Mouse (Mus musculus) gastrocnemius, adult 2 months (tissue): Measurements from ENCODE around the gene Gba. TPM values are rescaled to one million over a fixed set of nuclear protein-coding genes. Genes with fewer than 3 reads are reported as not detected.
A peak's percentile ranks its signal among the peaks of the same experiment; 100 is the strongest.

Source experiments
- DNase-seq: peaks from one replicate; pipeline ENCODE4 v3.0.0; 2022
- H3K27ac ChIP-seq: fragments of 200-600 bp; 2 replicates; pipeline ENCODE4 v1.8.1; 2022; ENCODE audit warnings: mild to moderate bottlenecking
- H3K4me3 ChIP-seq: fragments of 200-600 bp; 2 replicates; pipeline ENCODE4 v1.8.1; 2022; ENCODE audit warnings: mild to moderate bottlenecking, moderate library complexity
- CTCF ChIP-seq: fragments of 200-600 bp; IDR thresholded peaks from 2 replicates; pipeline ENCODE4 v1.8.1; 2022; ENCODE audit warnings: antibody characterized with exemption, mild to moderate bottlenecking, moderate library complexity
- intact Hi-C: fragments of 180-260 bp; cut with DNase I; formaldehyde crosslinking; loops from one replicate; pipeline ENCODE4 v1.15.1; 2025
- total RNA-seq, 2 experiments: library from RNA; stranded (reverse); gene quantifications; 2 replicates each; pipeline ENCODE4 v1.2.3; 2021

The Gba gene
- total RNA-seq, 2 experiments from 2014 or later: 17.4 to 19.7 TPM

DNA sequence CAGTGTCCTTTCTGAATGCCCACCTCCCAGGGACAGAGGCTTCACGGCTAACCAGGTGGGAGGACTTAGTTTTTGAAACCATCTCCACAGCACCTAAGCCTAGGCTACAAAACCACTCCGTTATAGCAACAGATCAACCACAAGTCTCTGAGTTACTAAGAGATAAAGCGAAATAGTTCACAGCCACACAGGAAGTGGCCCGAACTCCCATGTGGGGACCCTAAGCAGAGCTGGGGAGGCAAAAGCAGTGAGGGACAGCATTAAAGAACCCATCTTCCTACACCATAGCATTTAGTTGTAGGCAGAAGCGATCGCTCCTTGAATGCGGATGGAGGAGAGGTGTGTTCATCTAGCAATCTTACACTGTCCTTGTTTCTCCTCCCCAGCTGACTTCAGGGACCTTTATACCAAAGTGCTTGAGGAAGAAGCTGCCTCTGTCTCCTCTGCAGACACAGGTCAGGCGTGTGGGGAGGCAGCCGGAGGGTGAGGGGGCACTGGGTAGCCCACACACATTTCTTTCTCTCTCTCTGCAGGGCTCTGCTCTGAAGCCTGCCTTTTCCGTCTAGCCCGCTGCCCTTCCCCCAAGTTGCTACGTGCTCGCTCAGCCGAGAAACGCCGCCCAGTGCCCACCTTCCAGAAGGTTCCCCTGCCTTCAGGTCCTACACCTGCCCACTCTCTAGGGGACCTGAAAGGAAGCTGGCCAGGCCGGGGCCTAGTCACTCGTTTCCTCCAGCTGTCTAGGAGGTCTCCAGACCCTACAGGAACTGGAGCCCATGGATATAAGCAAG, 14.8 kb upstream of the Gba start:
- DNase-seq: no peak
- H3K4me3 ChIP-seq: no peak overlapping the region
- intact Hi-C loops: no loop called here
- H3K27ac ChIP-seq: no peak overlapping the region
- no peak for TF ChIP-seq CTCF

DNA sequence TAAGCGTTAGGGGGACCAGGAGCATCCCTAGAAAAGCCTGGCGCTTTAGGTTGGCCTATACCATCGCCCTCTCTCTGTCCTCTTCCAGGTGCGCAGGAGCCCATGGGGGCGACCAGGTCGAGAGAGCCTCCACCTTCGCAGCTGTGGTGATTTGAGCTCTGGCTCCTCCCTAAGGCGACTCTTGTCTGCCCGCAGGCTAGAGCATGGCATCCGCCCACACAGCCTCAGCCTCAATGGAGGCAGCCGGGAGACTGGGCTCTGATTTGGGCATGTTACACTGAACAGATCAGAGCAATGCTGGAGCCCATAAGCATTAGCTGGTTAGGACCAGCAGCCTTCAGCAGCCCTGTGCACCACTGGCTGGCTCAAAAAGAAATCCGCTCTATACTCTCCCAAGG, 14.3 kb upstream of the Gba start:
- no peak for TF ChIP-seq CTCF
- intact Hi-C loops: no loop called here
- DNase-seq: no peak
- Histone ChIP-seq H3K27ac (no peak overlapping the region), H3K4me3 (no peak overlapping the region)

DNA sequence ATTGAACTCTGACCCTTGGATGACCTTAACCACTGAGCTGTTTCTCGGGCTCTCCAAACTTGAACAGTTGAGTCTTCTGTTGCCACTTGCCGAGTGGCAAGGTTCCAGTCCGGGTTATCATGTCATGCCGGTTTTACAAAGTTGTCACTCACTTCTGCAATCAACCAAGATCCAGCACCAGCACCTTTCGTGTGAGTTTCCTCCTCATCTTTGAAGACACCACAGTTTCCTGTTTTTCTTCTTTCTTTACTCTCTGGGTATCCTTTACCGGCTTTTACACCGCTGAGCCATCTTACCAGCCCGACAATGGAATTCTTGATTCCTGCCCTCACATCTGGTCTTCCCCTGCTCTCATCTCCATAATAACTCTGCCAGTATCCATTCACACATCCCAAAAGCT, 12.3 kb upstream of the Gba start:
- H3K4me3 ChIP-seq: no peak overlapping the region
- H3K27ac ChIP-seq: no peak overlapping the region
- intact Hi-C loops: no loop called here
- no peak for TF ChIP-seq CTCF
- no peak for DNase-seq

- intact Hi-C loops: no loop called here
- DNase-seq: no peak
- Histone ChIP-seq H3K4me3 (no peak overlapping the region), H3K27ac (no peak overlapping the region)
- no peak; the same call in 1 of the 2 replicates for TF ChIP-seq CTCF
Measured at GRCm38 (mm10) chr3:89193351-89193750, 9.4 kb upstream of the Gba start.

DNA sequence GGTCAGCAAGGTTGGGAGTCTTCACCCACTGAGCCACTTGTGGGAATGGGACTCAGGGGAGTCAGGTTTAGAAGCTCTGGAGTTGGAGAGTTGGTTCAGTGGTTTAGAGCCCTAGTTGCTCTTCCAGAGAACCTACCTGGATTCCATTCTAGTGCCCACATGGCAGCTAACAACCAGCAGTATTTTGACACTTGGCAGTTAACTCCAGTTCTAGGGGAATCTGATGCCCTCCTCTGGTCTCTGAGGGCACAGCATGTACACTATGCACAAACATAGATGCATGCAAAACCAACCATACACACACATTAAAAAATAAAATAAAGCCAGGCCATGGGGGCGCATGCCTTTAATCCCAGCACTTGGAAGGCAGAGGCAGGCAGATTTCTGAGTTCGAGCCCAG, 8.9 kb upstream of the Gba start:
- TF ChIP-seq CTCF: peak; percentile 33; the same call in 1 of the 2 replicates
- Histone ChIP-seq H3K4me3 (no peak overlapping the region), H3K27ac (no peak overlapping the region)
- DNase-seq: no peak
- intact Hi-C loops: no loop called here

DNA sequence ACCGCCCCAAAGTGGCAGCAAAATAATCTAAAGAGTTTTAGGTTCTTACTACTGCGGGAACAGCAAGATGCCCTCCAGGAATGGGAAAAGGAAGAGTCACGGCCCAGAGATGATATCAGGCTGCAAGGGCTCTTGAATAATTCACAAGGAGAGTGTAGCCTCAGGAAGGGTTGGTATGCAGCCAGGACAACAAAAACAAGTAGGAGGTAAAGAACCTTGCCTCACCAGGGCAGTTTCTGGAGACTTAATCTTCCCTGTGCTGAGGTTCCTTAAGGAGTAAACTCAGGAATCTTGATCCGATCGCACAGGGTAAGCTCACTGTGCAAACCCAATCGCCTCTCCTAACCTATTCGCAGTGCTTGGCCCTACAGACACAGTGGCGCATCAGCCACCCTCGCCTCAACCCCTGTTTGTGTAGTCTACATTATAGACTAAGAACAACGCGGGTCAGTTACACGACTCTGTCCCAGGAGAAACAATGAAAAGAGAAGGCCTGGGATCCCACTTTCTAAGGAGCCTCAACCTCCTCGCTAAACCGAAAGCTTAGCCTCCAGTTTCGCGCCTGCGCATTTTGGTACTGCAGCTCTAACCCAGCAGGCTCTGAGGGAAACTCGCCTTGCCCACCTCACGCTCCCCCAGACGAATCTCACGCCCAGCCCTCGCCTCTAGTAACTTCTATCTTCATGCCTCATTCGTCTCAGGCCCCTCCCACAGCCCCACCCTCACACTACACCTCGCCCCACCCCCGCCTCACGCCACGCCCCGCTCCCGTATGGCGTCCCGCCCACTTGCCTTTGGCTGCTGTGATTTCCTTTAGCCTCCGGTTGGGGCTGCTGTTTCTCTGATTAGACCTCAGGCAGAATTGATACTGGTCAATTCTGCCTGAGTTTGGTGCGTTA, 6.5 kb upstream of the Gba start:
- peak; percentile 56 for TF ChIP-seq CTCF
- Histone ChIP-seq H3K4me3 (peak overlapping the region; percentile 70), H3K27ac (peak overlapping the region; percentile 84)
- intact Hi-C loops: loop anchor here (2.0 kb wide), 1 partner anchor 19 kb away; the partner anchor contains the start of gene Thbs3
- peak; percentile 94 for DNase-seq

- Histone ChIP-seq H3K27ac (no peak overlapping the region), H3K4me3 (no peak overlapping the region)
- intact Hi-C loops: no loop called here
- TF ChIP-seq CTCF: no peak
- no peak for DNase-seq
Measured at GRCm38 (mm10) chr3:89199839-89200238, 2.9 kb upstream of the Gba start.

GRCm38 (mm10) chr3:89203142-89203514, 400 bp downstream of the Gba start:
- intact Hi-C loops: no loop called here
- H3K27ac ChIP-seq: peak overlapping the region; percentile 81
- DNase-seq: no peak

DNA sequence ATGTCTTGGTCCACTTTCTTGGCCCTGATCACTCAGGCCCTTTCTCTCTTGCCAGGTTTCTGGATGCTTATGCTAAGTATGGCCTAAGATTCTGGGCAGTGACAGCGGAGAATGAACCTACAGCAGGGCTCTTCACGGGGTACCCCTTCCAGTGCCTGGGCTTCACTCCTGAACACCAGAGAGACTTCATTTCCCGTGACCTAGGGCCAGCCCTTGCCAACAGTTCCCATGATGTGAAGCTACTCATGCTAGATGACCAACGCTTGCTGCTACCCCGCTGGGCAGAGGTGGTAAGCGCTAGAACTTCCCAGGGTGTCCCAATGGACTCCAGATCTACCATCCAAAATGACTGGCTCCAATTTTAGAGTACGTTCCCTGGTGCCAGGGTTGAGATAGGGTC, 3.4 kb downstream of the Gba start:
- intact Hi-C loops: no loop called here
- H3K27ac ChIP-seq: no peak overlapping the region
- no peak overlapping the region for H3K4me3 ChIP-seq
- no peak for DNase-seq
- TF ChIP-seq CTCF: no peak

More at GRCm38 (mm10) chr3:89203142-89203514, 400 bp downstream of the Gba start:
- TF ChIP-seq CTCF: no peak
- H3K4me3 ChIP-seq: peak overlapping the region; percentile 77

DNA sequence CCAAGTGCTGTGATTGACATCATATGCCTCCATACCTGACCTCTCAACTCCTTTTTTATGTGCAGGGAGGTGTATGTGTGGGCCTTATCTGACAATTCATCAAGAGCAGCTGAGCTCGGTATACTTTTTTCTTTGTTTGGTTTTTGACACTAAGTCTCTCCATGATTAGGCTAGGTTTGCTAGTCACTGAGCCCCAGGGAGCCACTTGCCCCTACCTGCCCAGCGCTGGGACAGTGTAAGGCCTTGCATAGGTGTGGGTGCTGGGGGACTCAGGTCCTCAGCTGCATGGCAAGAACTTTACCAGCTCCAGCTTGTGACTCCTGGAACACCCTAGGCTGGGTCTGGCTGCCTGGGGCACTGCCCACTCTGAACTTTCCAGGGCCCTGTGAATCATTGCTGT, 4.0 kb downstream of the Gba start:
- intact Hi-C loops: no loop called here
- no peak for DNase-seq
- Histone ChIP-seq H3K4me3 (no peak overlapping the region), H3K27ac (no peak overlapping the region)
- TF ChIP-seq CTCF: no peak

GRCm38 (mm10) chr3:89208075-89208657, 5.4 kb downstream of the Gba start:
- Histone ChIP-seq H3K4me3 (no peak overlapping the region), H3K27ac (no peak overlapping the region)
- no peak for DNase-seq
- TF ChIP-seq CTCF: no peak
- intact Hi-C loops: no loop called here

- Histone ChIP-seq H3K4me3 (no peak overlapping the region), H3K27ac (no peak overlapping the region)
- no peak for DNase-seq
- no peak for TF ChIP-seq CTCF
- intact Hi-C loops: no loop called here
Measured at GRCm38 (mm10) chr3:89208736-89209135, 6.0 kb downstream of the Gba start.

GRCm38 (mm10) chr3:89209731-89210130, 7.0 kb downstream of the Gba start:
- no peak for TF ChIP-seq CTCF
- no peak overlapping the region for H3K27ac ChIP-seq
- DNase-seq: no peak
- intact Hi-C loops: loop anchor here (10.0 kb wide), 1 partner anchor 45 kb away; the partner anchor contains the start of genes Clk2 and Hcn3
- no peak overlapping the region for H3K4me3 ChIP-seq
